Mouse (Mus musculus): ENCODE data around the gene Smc1b.

DNA sequence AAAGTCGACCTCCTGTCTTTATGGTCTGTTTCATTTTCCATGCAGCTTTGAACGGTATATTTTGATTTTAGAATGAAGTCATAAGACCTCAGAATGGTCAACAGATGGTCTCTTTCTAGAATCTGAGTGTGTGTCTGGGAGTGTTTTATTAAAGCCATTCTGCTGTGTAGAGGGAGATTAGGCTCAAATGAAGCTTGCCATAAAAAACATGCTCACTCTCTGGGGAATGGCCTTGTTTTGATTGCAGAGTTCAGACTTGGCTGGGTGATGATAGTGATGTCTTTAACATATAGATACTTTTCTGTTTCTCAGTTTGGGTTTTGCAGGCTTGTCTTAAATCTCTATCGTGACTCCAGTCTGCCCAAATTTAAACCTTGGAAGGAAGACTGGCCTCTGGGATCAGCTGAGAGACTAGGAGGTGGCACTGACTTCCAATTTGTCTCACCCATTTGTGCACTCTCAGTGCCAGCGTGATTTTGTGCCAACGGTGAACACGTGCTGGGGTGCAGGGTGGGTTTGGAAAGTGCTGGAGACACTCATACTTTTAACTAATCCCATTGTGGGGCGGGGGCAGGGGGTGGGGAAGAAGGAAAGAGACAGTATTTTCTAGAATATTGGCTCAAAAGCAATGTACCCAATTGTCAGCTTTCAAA lies 47.9 kb upstream of the Smc1b start:
- no peak for TF ChIP-seq MAX (IDR thresholded peaks at IDR 0.05)
- TF ChIP-seq CTCF (IDR thresholded peaks at IDR 0.05; ENCODE audit: control insufficient read depth, insufficient read depth, insufficient read length): no peak
- no peak for TF ChIP-seq USF1 (IDR thresholded peaks at IDR 0.05; ENCODE audit: low read depth)
- TF ChIP-seq CEBPB (IDR thresholded peaks at IDR 0.05; ENCODE audit: low read depth): no peak
- no peak for TF ChIP-seq MYOG (IDR thresholded peaks at IDR 0.05; ENCODE audit: control insufficient read depth, extremely low read depth, insufficient read length)
- TF ChIP-seq MYOD1 (IDR thresholded peaks at IDR 0.05; ENCODE audit: control insufficient read depth, insufficient read length, low read depth): no peak

Data from C2C12 (cell line).